Mouse (Mus musculus) intestine, postnatal 0 days (tissue): ENCODE data around the gene Nelfa. TPM values are rescaled to one million over a fixed set of nuclear protein-coding genes. Genes with fewer than 3 reads are reported as not detected.
"Not testable (repeated sequence)": the region's sequence is repeated elsewhere in the genome, so short reads cannot be mapped to it uniquely, and the experiment has no call there.

Experiments
- ATAC-seq: fragments of 200-750 bp; cut with Nextera tagmentation; 2 replicates; pipeline ENCODE4 v1.8.0; 2017; ENCODE audit warnings: mild to moderate bottlenecking, moderate TSS enrichment, moderate library complexity
- H3K27ac ChIP-seq: fragments of 300-500 bp; sonication (generic); 2 replicates; pipeline ENCODE4 v1.5.1; 2014; ENCODE audit warnings: mild to moderate bottlenecking, low read depth, low read length, moderate library complexity
- H3K27me3 ChIP-seq: fragments of 300-500 bp; sonication (generic); replicated peaks from 2 replicates; pipeline ENCODE4 v1.6.1; 2014; ENCODE audit warnings: low read length, mixed read lengths; ENCODE audit not compliant: control insufficient read depth, insufficient read depth
- H3K36me3 ChIP-seq: fragments of 300-500 bp; sonication (generic); 2 replicates; pipeline ENCODE4 v1.6.1; 2014; ENCODE audit warnings: mild to moderate bottlenecking, moderate library complexity; ENCODE audit not compliant: control insufficient read depth, insufficient read depth
- H3K4me1 ChIP-seq: fragments of 300-500 bp; sonication (generic); replicated peaks from 2 replicates; pipeline ENCODE4 v1.6.1; 2014; ENCODE audit warnings: antibody characterized with exemption, low read length, mixed read lengths; ENCODE audit not compliant: control insufficient read depth, insufficient read depth
- H3K4me2 ChIP-seq: fragments of 300-500 bp; sonication (generic); replicated peaks from 2 replicates; pipeline ENCODE4 v1.6.1; 2014; ENCODE audit warnings: low read depth, mild to moderate bottlenecking, moderate library complexity
- H3K4me3 ChIP-seq: fragments of 300-500 bp; sonication (generic); 2 replicates; pipeline ENCODE4 v1.5.1; 2014; ENCODE audit warnings: low read depth, low read length
- H3K9ac ChIP-seq: fragments of 300-500 bp; sonication (generic); 2 replicates; pipeline ENCODE4 v1.6.1; 2014; ENCODE audit warnings: mild to moderate bottlenecking, low read depth, low read length
- H3K9me3 ChIP-seq: fragments of 300-500 bp; sonication (generic); 2 replicates; pipeline ENCODE4 v1.6.1; 2016; ENCODE audit warnings: mixed run types; ENCODE audit not compliant: control insufficient read depth
- CTCF ChIP-seq: sonication (generic); IDR thresholded peaks from 2 replicates; pipeline ENCODE4 v1.5.1; 2016; ENCODE audit warnings: low read depth, mild to moderate bottlenecking, control low read depth, antibody characterized with exemption, moderate library complexity
- WGBS: fragments of 180-500 bp; shearing (Covaris S2); extraction: QIAGEN DNeasy Blood & Tissue Kit; methylation state at CpG from one replicate; pipeline ENCODE4 v1.1.7; 2014; 5-methylcytosine and 5-hydroxymethylcytosine counted together
- polyA plus RNA-seq: library from polyadenylated mRNA; unstranded; fragments of >200 nt; fragmentation: Nextera tagmentation; extraction: Ambion mirVana; gene quantifications from 2 replicates; pipeline ENCODE4 v1.2.1, GENCODE M21; 2015

Nelfa gene
- polyA plus RNA-seq, 1 experiment from 2014 or later: 19.1 TPM

DNA sequence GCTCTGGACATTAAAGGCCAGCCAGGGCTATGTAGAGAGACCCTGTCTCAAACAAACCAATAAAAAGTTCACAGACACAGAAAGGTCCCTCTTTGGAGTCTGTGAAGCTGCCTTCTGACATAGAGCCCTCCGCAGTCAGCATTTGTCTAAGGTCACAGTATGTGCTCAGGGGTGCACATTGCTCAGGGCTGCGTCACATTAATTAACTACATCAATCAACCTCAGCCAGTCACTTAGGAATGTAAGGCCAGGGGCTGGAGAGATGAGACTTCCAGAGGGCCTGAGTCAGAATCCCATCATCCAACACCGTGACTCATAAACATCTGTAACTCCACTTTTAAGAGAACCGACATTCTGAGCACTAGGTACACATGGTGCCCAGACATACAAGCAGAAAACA is 19.7 kb upstream of the Nelfa start:
- Histone ChIP-seq H3K27me3 (no peaks in the 10 kb centered on the region), H3K9me3 (no peaks in the 10 kb centered on the region), H3K36me3 (no peaks in the 10 kb centered on the region), H3K4me3 (no peak overlapping the region), H3K4me2 (no peak overlapping the region), H3K27ac (no peak overlapping the region), H3K4me1 (no peaks in the 10 kb centered on the region), H3K9ac (no peak overlapping the region)
- TF ChIP-seq CTCF: no peak
- 81% methylated on average over 4 of the region's 4 CpGs for WGBS
- ATAC-seq: no peak

DNA sequence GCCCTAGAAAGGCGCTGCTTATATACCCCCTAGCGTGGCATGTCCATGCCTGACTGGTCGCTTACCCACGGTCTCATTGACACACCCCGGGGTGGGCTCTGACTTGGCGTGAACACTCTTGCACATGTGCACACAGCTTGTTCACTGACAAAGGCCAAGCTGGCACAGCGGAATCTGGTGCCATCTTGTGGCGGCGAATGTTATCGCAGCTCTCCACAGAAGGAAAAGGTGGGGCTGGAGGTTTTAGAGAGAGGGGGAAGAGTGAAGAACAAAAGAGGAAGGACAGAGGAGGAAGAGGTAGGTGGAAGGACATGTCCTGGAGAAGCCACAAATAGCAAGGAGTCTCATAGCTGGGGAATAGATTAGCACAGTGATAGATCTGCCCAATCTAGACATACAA is 18.1 kb upstream of the Nelfa start:
- H3K4me2 ChIP-seq: no peak overlapping the region; the same call in 1 of the 2 replicates
- no peaks in the 10 kb centered on the region for H3K36me3 ChIP-seq
- no peak overlapping the region for H3K4me3 ChIP-seq
- H3K4me1 ChIP-seq: no peaks in the 10 kb centered on the region
- no peak overlapping the region for H3K27ac ChIP-seq
- H3K9me3 ChIP-seq: no peaks in the 10 kb centered on the region
- 39% methylated on average over 10 of the region's 10 CpGs for WGBS
- TF ChIP-seq CTCF: peak; percentile 92
- no peak overlapping the region for H3K9ac ChIP-seq
- H3K27me3 ChIP-seq: no peaks in the 10 kb centered on the region
- ATAC-seq: no peak

DNA sequence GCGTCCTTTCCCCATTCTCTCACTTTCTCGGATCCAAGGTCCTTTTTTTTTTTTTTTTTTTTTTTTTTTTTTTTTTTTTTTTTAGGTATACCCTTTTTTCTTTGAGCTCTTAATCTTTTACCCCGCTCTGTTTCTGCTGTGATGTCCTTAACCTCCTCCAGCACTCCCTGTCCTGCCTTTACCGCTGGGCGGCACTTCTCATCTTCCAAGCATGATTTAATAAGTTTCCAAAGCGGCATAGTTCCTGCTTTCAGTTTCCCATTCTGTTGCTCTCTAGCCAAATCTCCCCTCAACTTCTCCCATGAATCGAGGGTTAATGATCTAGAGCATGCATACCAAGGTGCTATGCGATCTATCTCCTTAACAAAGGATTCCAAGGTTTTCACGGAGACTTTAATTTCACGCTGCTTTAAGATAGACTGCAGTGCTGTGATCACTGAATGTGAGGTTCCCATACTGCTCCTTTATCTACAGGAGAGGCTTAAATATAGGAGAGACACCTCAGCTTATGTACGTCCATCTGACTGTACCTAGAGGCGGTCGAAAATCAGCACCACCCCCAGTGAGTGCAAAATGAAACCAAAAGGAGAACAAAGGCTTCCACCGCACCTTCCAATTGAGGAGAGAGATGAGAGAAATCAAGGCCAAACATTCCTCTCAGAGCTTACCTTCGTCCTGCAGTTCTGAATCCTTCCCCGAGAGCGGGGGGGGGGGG is 17.4 kb upstream of the Nelfa start:
- Histone ChIP-seq H3K9me3 (no peaks in the 10 kb centered on the region), H3K27me3 (no peaks in the 10 kb centered on the region), H3K27ac (no peak overlapping the region), H3K4me3 (no peak overlapping the region), H3K4me1 (no peaks in the 10 kb centered on the region), H3K9ac (no peak overlapping the region), H3K4me2 (no peak overlapping the region), H3K36me3 (no peaks in the 10 kb centered on the region)
- ATAC-seq: no peak
- WGBS: 89% methylated on average over 17 of the region's 17 CpGs
- TF ChIP-seq CTCF: no peak

GRCm38 (mm10) chr5:33948314-33948713 is 12.1 kb upstream of the Nelfa start:
- Histone ChIP-seq H3K27ac (no peak overlapping the region), H3K4me3 (no peak overlapping the region), H3K4me1 (no peaks in the 10 kb centered on the region), H3K9ac (no peak overlapping the region), H3K9me3 (peaks cover 11% of the 10 kb centered on the region; the same call in 1 of the 2 replicates), H3K36me3 (no peaks in the 10 kb centered on the region), H3K4me2 (no peak overlapping the region), H3K27me3 (no peaks in the 10 kb centered on the region)
- no peak for ATAC-seq
- 83% methylated on average over 4 of the region's 4 CpGs for WGBS
- TF ChIP-seq CTCF: no peak

GRCm38 (mm10) chr5:33947035-33947434 is 10.8 kb upstream of the Nelfa start:
- H3K27me3 ChIP-seq, ATAC-seq, H3K4me3 ChIP-seq, H3K27ac ChIP-seq, H3K4me1 ChIP-seq, H3K4me2 ChIP-seq, H3K9ac ChIP-seq, H3K36me3 ChIP-seq: not testable (repeated sequence)
- peak; percentile 35 for TF ChIP-seq CTCF
- 89% methylated on average over 16 of the region's 16 CpGs for WGBS
- H3K9me3 ChIP-seq: peaks cover 14% of the 10 kb centered on the region; the same call in 1 of the 2 replicates

- no peak for TF ChIP-seq CTCF
- Histone ChIP-seq H3K9me3 (peaks cover 9% of the 10 kb centered on the region), H3K27me3 (no peaks in the 10 kb centered on the region), H3K4me3 (no peak overlapping the region), H3K4me1 (0 out of 2 replicates have a peak, but pooled peaks cover 4% of the 10 kb centered on the region), H3K27ac (no peak overlapping the region), H3K4me2 (no peak overlapping the region), H3K36me3 (no peaks in the 10 kb centered on the region), H3K9ac (no peak overlapping the region)
- 86% methylated on average over 3 of the region's 3 CpGs for WGBS
- no peak for ATAC-seq
Measured at GRCm38 (mm10) chr5:33938448-33938847, 2.2 kb upstream of the Nelfa start.
